ENCODE assay signal across 20 mouse cellular contexts in the genomic region with DNA sequence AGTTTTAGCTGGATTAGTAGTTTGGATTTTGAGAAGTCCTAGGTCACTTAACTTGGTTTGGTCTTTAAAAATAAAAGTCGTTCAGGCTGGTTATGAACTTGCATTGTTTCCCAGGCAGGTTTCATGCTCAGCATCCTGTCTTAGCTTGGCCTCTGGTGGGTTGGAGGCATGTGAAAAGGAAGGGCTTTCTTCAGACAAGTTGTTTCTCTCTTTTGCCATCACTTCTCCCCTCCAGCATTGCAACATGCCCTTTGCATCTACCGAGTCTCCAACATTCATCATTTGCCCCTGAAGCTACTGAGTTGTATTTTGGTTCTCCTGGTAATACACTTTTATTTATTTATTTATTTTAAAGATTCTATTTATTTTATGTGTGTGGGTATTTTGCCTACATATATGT.
"Had no signal": no experiment of that assay in that cellular context is flagged by ENCODE, and none has a peak within 500 bp of the region (broad histone marks: within the 10 kb centered on the region; RNA-seq: fewer than 3 reads in every experiment).

No protein-coding gene starts in this region.

- H3K4me2 ChIP-seq: liver, embryonic 15.5 days; lung, embryonic 14.5 days; midbrain, embryonic 12.5 days; neural tube, embryonic 13.5 days; neural tube, embryonic 15.5 days had no signal

- DNase-seq: lung, adult 18-20 months; lung, embryonic 14.5 days; lung, postnatal 14 days; lung, postnatal 4 days; midbrain, embryonic 14.5 days; retina, postnatal 1 day; right cerebral cortex, adult 18-20 months; right cerebral cortex, postnatal 25 days; right cerebral cortex, postnatal 4 days; spleen, adult 18-20 months; thymus, adult 18-20 months; thymus, postnatal 14 days; thymus, postnatal 36 days had no signal

- ATAC-seq: midbrain, embryonic 16.5 days had no signal

- H3K9ac ChIP-seq: liver, embryonic 15.5 days; lung, embryonic 14.5 days; midbrain, embryonic 12.5 days; neural tube, embryonic 13.5 days; neural tube, embryonic 15.5 days had no signal

- H3K27me3 ChIP-seq: liver, embryonic 15.5 days; midbrain, embryonic 12.5 days; neural tube, embryonic 13.5 days; neural tube, embryonic 15.5 days had no signal

- H3K4me3 ChIP-seq: liver, embryonic 15.5 days; midbrain, embryonic 10.5 days; midbrain, embryonic 12.5 days; myocyte; neural tube, embryonic 13.5 days; neural tube, embryonic 15.5 days had no signal

- H3K27ac ChIP-seq: liver, embryonic 15.5 days; midbrain, embryonic 10.5 days; midbrain, embryonic 12.5 days; neural tube, embryonic 13.5 days; neural tube, embryonic 15.5 days had no signal

- H3K36me3 ChIP-seq: liver, embryonic 15.5 days; midbrain, embryonic 10.5 days; midbrain, embryonic 12.5 days; neural tube, embryonic 13.5 days; neural tube, embryonic 15.5 days had no signal

- H3K9me3 ChIP-seq: liver, embryonic 15.5 days; midbrain, embryonic 10.5 days; midbrain, embryonic 12.5 days; neural tube, embryonic 13.5 days; neural tube, embryonic 15.5 days had no signal
